Mouse (Mus musculus) right cerebral cortex, postnatal 36 days (tissue): Measurements from ENCODE around the gene Nptxr.

Source experiments
- DNase-seq, 2 experiments: peaks; one replicate each; pipeline ENCODE4 v3.0.0; 2022; ENCODE audit warnings: low spot score in 2 of 2, mixed read lengths in 1 of 2

Nptxr gene

GRCm38 (mm10) chr15:79790111-79790510 is 14.5 kb downstream of the Nptxr start:
- DNase-seq, result no peak

GRCm38 (mm10) chr15:79787815-79788214 is 16.8 kb downstream of the Nptxr start:
- DNase-seq, result no peak

GRCm38 (mm10) chr15:79785056-79785455 is 19.5 kb downstream of the Nptxr start:
- DNase-seq, result no peak

- no peak for DNase-seq
Measured at GRCm38 (mm10) chr15:79777749-79778148, 26.8 kb downstream of the Nptxr start, which contains the start of gene Dnal4. Gene Dnal4, minus strand, starts transcription at chr15:79777849.

- no peak for DNase-seq
Measured at GRCm38 (mm10) chr15:79775662-79776061, 28.9 kb downstream of the Nptxr start.

- peak; percentile 96 to 98 for DNase-seq
Measured at GRCm38 (mm10) chr15:79774117-79775027, 30.2 kb downstream of the Nptxr start.

GRCm38 (mm10) chr15:79770629-79771240 is 33.8 kb downstream of the Nptxr start:
- peak; percentile 70 to 77 for DNase-seq

- DNase-seq, result no peak
Measured at GRCm38 (mm10) chr15:79768302-79768701, 36.3 kb downstream of the Nptxr start.

GRCm38 (mm10) chr15:79767327-79767961 is 37.1 kb downstream of the Nptxr start:
- no peak for DNase-seq

GRCm38 (mm10) chr15:79766586-79767071 is 37.9 kb downstream of the Nptxr start:
- no peak for DNase-seq

GRCm38 (mm10) chr15:79766168-79766567 is 38.4 kb downstream of the Nptxr start:
- no peak for DNase-seq

GRCm38 (mm10) chr15:79765361-79765760 is 39.2 kb downstream of the Nptxr start:
- no peak for DNase-seq

- DNase-seq, result peak; percentile 76 to 88
Measured at GRCm38 (mm10) chr15:79764539-79765267, 39.9 kb downstream of the Nptxr start.

GRCm38 (mm10) chr15:79763601-79764246 is 40.8 kb downstream of the Nptxr start:
- peak in 1 of 2 experiments; percentile 70 for DNase-seq

GRCm38 (mm10) chr15:79763001-79763400 is 41.6 kb downstream of the Nptxr start:
- DNase-seq, result no peak

- no peak for DNase-seq
Measured at GRCm38 (mm10) chr15:79760956-79761355, 43.6 kb downstream of the Nptxr start.

- DNase-seq, result no peak
Measured at GRCm38 (mm10) chr15:79757118-79757517, 47.4 kb downstream of the Nptxr start.

- peak in 1 of 2 experiments; percentile 76 for DNase-seq
Measured at GRCm38 (mm10) chr15:79755977-79756625, 48.5 kb downstream of the Nptxr start.

GRCm38 (mm10) chr15:79755176-79755575 is 49.4 kb downstream of the Nptxr start:
- DNase-seq, result no peak

GRCm38 (mm10) chr15:79753873-79754272 is 50.7 kb downstream of the Nptxr start:
- DNase-seq, result no peak

GRCm38 (mm10) chr15:79753420-79753752 is 51.2 kb downstream of the Nptxr start:
- no peak for DNase-seq
